Mouse (Mus musculus) T-cell, adult 66 days (primary cell): ENCODE results near the gene Alkbh6. TPM values are rescaled to one million over a fixed set of nuclear protein-coding genes. Genes with fewer than 3 reads are reported as not detected.

Experiments used
- total RNA-seq, 2 experiments: library from RNA; stranded (reverse); gene quantifications; 3 replicates in 1 of 2; 4 replicates in 1 of 2; pipeline ENCODE4 v1.2.4; 2023

The Alkbh6 gene
- 10 to 100 TPM; 39.8 to 42.3 TPM for total RNA-seq

GRCm38 (mm10) chr7:30308076-30309005 lies at the start of gene Alkbh6:
Gene Alkbh6 (plus strand): TSS chr7:30308717.

GRCm38 (mm10) chr7:30279951-30280669 lies 28.4 kb upstream of the Alkbh6 start, which contains the start of the genes Thap8 and Wdr62:
Gene Thap8 (plus strand): TSS chr7:30280094.
Gene Wdr62 (minus strand): TSS chr7:30280419.

GRCm38 (mm10) chr7:30291215-30292131 lies 17.0 kb upstream of the Alkbh6 start, which contains the start of gene Clip3:
Gene Clip3 (plus strand): TSS chr7:30291728.

GRCm38 (mm10) chr7:30314721-30315155 lies 6.2 kb downstream of the Alkbh6 start, which contains the start of gene Syne4:
Gene Syne4 (plus strand): TSS chr7:30314807.

GRCm38 (mm10) chr7:30321539-30322284 lies 13.2 kb downstream of the Alkbh6 start, which contains the start of gene E130208F15Rik:
Gene E130208F15Rik (plus strand): TSS chr7:30321740.

GRCm38 (mm10) chr7:30323795-30324194 lies 15.3 kb downstream of the Alkbh6 start, which contains the start of gene Sdhaf1:
Gene Sdhaf1 (minus strand): TSS chr7:30323895.

GRCm38 (mm10) chr7:30362652-30363343 lies 54.3 kb downstream of the Alkbh6 start, which contains the start of gene Lrfn3:
Gene Lrfn3 (minus strand): TSS chr7:30362772.

Other genes with a start within 250 kb of the Alkbh6 start
- gene Zfp82, start 235.8 kb upstream of the Alkbh6 start, total RNA-seq: 1 to 10 TPM; 5.5 to 7.1 TPM
- gene Gm26920, start 218.3 kb upstream of the Alkbh6 start, total RNA-seq: not detected
- gene Zfp566, start 218.2 kb upstream of the Alkbh6 start, total RNA-seq: 10 to 100 TPM in 1 of 2 experiments, 1 to 10 TPM in 1; 7.1 to 10.5 TPM
- gene Zfp260, start 213.9 kb upstream of the Alkbh6 start, total RNA-seq: 10 to 100 TPM; 50.5 to 60.3 TPM
- gene Zfp382, start 186.8 kb upstream of the Alkbh6 start, total RNA-seq: 10 to 100 TPM; 11.6 to 16.6 TPM
- gene Zfp146, start 139.0 kb upstream of the Alkbh6 start, total RNA-seq: 10 to 100 TPM; 53.4 to 56.2 TPM
- 1 to 10 TPM in 1 of 2 experiments, not detected in 1; 1.8 TPM for gene Cox7a1, start 124.6 kb upstream of the Alkbh6 start, total RNA-seq
- 100 to 1,000 TPM; 155 to 167 TPM for gene Capns1, start 109.9 kb upstream of the Alkbh6 start, total RNA-seq
- 10 to 100 TPM; 35.1 to 43.9 TPM for gene Polr2i, start 76.8 kb upstream of the Alkbh6 start, total RNA-seq
- 10 to 100 TPM; 26.0 to 27.3 TPM for gene Tbcb, start 76.4 kb upstream of the Alkbh6 start, total RNA-seq
- gene Ovol3, start 73.0 kb upstream of the Alkbh6 start, total RNA-seq: not detected
- gene Thap8, start 28.6 kb upstream of the Alkbh6 start, total RNA-seq: 1 to 10 TPM in 1 of 2 experiments, under 1 TPM in 1; 0.44 to 1.3 TPM
- gene Wdr62, start 28.3 kb upstream of the Alkbh6 start, total RNA-seq: 1 to 10 TPM; 4.0 to 8.4 TPM
- under 1 TPM; 0.64 to 0.65 TPM for gene Clip3, start 17.0 kb upstream of the Alkbh6 start, total RNA-seq
- 1 to 10 TPM; 5.5 to 6.3 TPM for gene Syne4, start 6.1 kb downstream of the Alkbh6 start, total RNA-seq
- 1 to 10 TPM; 6.6 to 9.5 TPM for gene E130208F15Rik, start 13.0 kb downstream of the Alkbh6 start, total RNA-seq
- 10 to 100 TPM in 1 of 2 experiments, 1 to 10 TPM in 1; 8.8 to 11.4 TPM for gene Sdhaf1, start 15.2 kb downstream of the Alkbh6 start, total RNA-seq
- gene Lrfn3, start 54.1 kb downstream of the Alkbh6 start, total RNA-seq: not detected
- 10 to 100 TPM; 10.7 to 27.3 TPM for gene Tyrobp, start 105.0 kb downstream of the Alkbh6 start, total RNA-seq
- 100 to 1,000 TPM; 185 to 201 TPM for gene Hcst, start 111.1 kb downstream of the Alkbh6 start, total RNA-seq
- gene Nfkbid, start 113.0 kb downstream of the Alkbh6 start, total RNA-seq: 10 to 100 TPM; 40.1 to 45.7 TPM
- gene Aplp1, start 136.8 kb downstream of the Alkbh6 start, total RNA-seq: 1 to 10 TPM; 3.8 to 4.3 TPM
- not detected for gene Kirrel2, start 149.0 kb downstream of the Alkbh6 start, total RNA-seq
- not detected for gene Nphs1, start 149.6 kb downstream of the Alkbh6 start, total RNA-seq
- not detected for gene Prodh2, start 184.9 kb downstream of the Alkbh6 start, total RNA-seq
- 1 to 10 TPM; 3.3 to 6.3 TPM for gene Arhgap33, start 226.3 kb downstream of the Alkbh6 start, total RNA-seq
- gene Hspb6, start 243.5 kb downstream of the Alkbh6 start, total RNA-seq: 1 to 10 TPM; 2.0 to 2.3 TPM
- gene Proser3, start 243.6 kb downstream of the Alkbh6 start, total RNA-seq: 10 to 100 TPM; 15.1 to 19.7 TPM